In genomic region chr2:156067916-156068315, GRCm38 (mm10) we compare ENCODE assay signal across 26 mouse cellular contexts. TPM values are rescaled to one million over a fixed set of nuclear protein-coding genes. Genes with fewer than 3 reads are reported as not detected.
DNase-seq lines count a peak whose midpoint lies in the region; ATAC-seq and TF ChIP-seq lines count a peak whose summit lies in the region.
"Had no signal": no experiment of that assay in that cellular context is flagged by ENCODE, and none has a peak within 500 bp of the region (broad histone marks: within the 10 kb centered on the region; RNA-seq: fewer than 3 reads in every experiment).

No protein-coding gene starts in this region.

- no peaks in the 10 kb centered on the region for H3K27me3 ChIP-seq in kidney, embryonic 14.5 days (ENCODE audit: control insufficient read depth, insufficient read depth, low read length)
- H3K27me3 ChIP-seq in intestine, postnatal 0 days (replicated peaks; ENCODE audit: control insufficient read depth, insufficient read depth, low read length), result no peaks in the 10 kb centered on the region
- H3K27me3 ChIP-seq: hindbrain, embryonic 13.5 days; intestine, embryonic 15.5 days; limb, embryonic 12.5 days had no signal

- no peak for TF ChIP-seq CTCF in intestine, postnatal 0 days (IDR thresholded peaks at IDR 0.05; ENCODE audit: low read depth)

- H3K27ac ChIP-seq in kidney, embryonic 14.5 days (ENCODE audit: low read depth, low read length), result no peak overlapping the region
- no peak overlapping the region for H3K27ac ChIP-seq in intestine, postnatal 0 days (ENCODE audit: low read depth, low read length)
- H3K27ac ChIP-seq: hindbrain, embryonic 13.5 days; intestine, embryonic 15.5 days; limb, embryonic 12.5 days; liver, embryonic 15.5 days had no signal

- DNase-seq in adrenal gland, postnatal 14 days, result peak; percentile 19
- DNase-seq in adrenal gland, adult 18-20 months (ENCODE audit: low spot score in 2 of 2), result no peak
- DNase-seq in kidney, postnatal 36 days, result peak; percentile 26 to 64
- DNase-seq in brain, adult 2 months (ENCODE audit: low read depth, low spot score), result peak; percentile 65
- peak; percentile 80 for DNase-seq in cerebellum, adult 9-11 months
- no peak for DNase-seq in frontal cortex, postnatal 25 days (ENCODE audit: low spot score in 2 of 2)
- DNase-seq: adrenal gland, adult 2 months; gastrocnemius, postnatal 10 days; lung, postnatal 14 days; right cerebral cortex, adult 18-20 months; thymus, postnatal 25 days had no signal

- no peak overlapping the region for H3K9ac ChIP-seq in kidney, embryonic 14.5 days (ENCODE audit: low read depth, low read length)
- H3K9ac ChIP-seq in intestine, postnatal 0 days (ENCODE audit: low read depth, low read length), result no peak overlapping the region
- H3K9ac ChIP-seq: hindbrain, embryonic 13.5 days; intestine, embryonic 15.5 days; limb, embryonic 12.5 days; liver, embryonic 15.5 days had no signal

- H3K4me1 ChIP-seq in kidney, embryonic 14.5 days (ENCODE audit: control insufficient read depth, insufficient read depth, low read length), result no peaks in the 10 kb centered on the region
- H3K4me1 ChIP-seq in intestine, postnatal 0 days (replicated peaks; ENCODE audit: control insufficient read depth, insufficient read depth, low read length), result no peaks in the 10 kb centered on the region; the same call in 1 of the 2 replicates

- H3K4me3 ChIP-seq in kidney, embryonic 14.5 days (ENCODE audit: low read length), result no peak overlapping the region
- H3K4me3 ChIP-seq in intestine, postnatal 0 days (ENCODE audit: low read depth, low read length), result no peak overlapping the region
- H3K4me3 ChIP-seq: erythroblast, embryonic 14.5 days; hindbrain, embryonic 13.5 days; intestine, embryonic 15.5 days; limb, embryonic 12.5 days; liver, embryonic 15.5 days; megakaryocyte, embryonic 14.5 days had no signal

- no peak for ATAC-seq in kidney, embryonic 14.5 days (ENCODE audit: low FRiP score, low TSS enrichment)
- ATAC-seq in intestine, postnatal 0 days, result no peak
- ATAC-seq: forebrain, embryonic 16.5 days; intestine, embryonic 15.5 days; midbrain, embryonic 16.5 days had no signal

- no peak overlapping the region for H3K4me2 ChIP-seq in kidney, embryonic 14.5 days (replicated peaks; ENCODE audit: low read depth, low read length)
- no peak overlapping the region for H3K4me2 ChIP-seq in intestine, postnatal 0 days (replicated peaks; ENCODE audit: low read depth)
- H3K4me2 ChIP-seq: hindbrain, embryonic 13.5 days; intestine, embryonic 15.5 days; limb, embryonic 12.5 days; liver, embryonic 15.5 days had no signal

- no peaks in the 10 kb centered on the region for H3K9me3 ChIP-seq in kidney, embryonic 14.5 days (ENCODE audit: control insufficient read depth, low read length)
- no peaks in the 10 kb centered on the region for H3K9me3 ChIP-seq in intestine, postnatal 0 days (ENCODE audit: control insufficient read depth)
- H3K9me3 ChIP-seq: hindbrain, embryonic 13.5 days; intestine, embryonic 15.5 days; limb, embryonic 12.5 days; liver, embryonic 15.5 days had no signal

- 91% methylated on average over 10 of the region's 10 CpGs for WGBS in kidney, embryonic 14.5 days
- WGBS in intestine, postnatal 0 days, result 90% methylated on average over 10 of the region's 10 CpGs

- H3K36me3 ChIP-seq in kidney, embryonic 14.5 days (ENCODE audit: control insufficient read depth, insufficient read depth, low read length), result peaks cover 37% of the 10 kb centered on the region
- peaks cover 21% of the 10 kb centered on the region; the same call in 1 of the 2 replicates for H3K36me3 ChIP-seq in intestine, postnatal 0 days (ENCODE audit: control insufficient read depth, insufficient read depth)

RNA-seq across cellular contexts. Expression of gene Spag4, which starts 2.9 kb away (rescaled TPM):
- 4.2 and 6.0 TPM in 2 replicates for total RNA-seq in adrenal gland, postnatal 14 days (2021)
- 1 to 10 TPM; 4.2 to 9.3 TPM for total RNA-seq in adrenal gland, adult 18-20 months (2021)
- 2.3 and 3.1 TPM in 2 replicates for polyA plus RNA-seq in kidney, embryonic 14.5 days (2014; fragmentation: Nextera tagmentation; extraction: Ambion mirVana)
- polyA plus RNA-seq in intestine, postnatal 0 days (2015; fragmentation: Nextera tagmentation; extraction: Ambion mirVana), result 0.21 and 0.69 TPM in 2 replicates

RNA-seq across cellular contexts. Expression of gene Fer1l4, which starts 15.2 kb away (rescaled TPM):
- total RNA-seq in adrenal gland, postnatal 14 days (2021), result not detected in 2 replicates
- not detected for total RNA-seq in adrenal gland, adult 18-20 months (2021)
- polyA plus RNA-seq in kidney, embryonic 14.5 days (2014; fragmentation: Nextera tagmentation; extraction: Ambion mirVana), result 0.16 and 0.17 TPM in 2 replicates
- 0.10 and 0.18 TPM in 2 replicates for polyA plus RNA-seq in intestine, postnatal 0 days (2015; fragmentation: Nextera tagmentation; extraction: Ambion mirVana)
- total RNA-seq: adrenal gland, adult 2 months; common myeloid progenitor, adult 5-6 weeks; gastrocnemius, postnatal 10 days; heart, adult 8-10 months; layer of hippocampus, adult 8-10 months; left cerebral cortex, adult 18-20 months had no signal
- polyA plus RNA-seq: adrenal gland, adult 2 months; erythroblast, embryonic 14.5 days; forebrain, embryonic 16.5 days; heart, postnatal 0 days; hindbrain, embryonic 13.5 days; limb, embryonic 12.5 days; liver, embryonic 15.5 days; midbrain, embryonic 16.5 days had no signal

RNA-seq across cellular contexts. Expression of gene Cpne1, which starts 43.8 kb away (rescaled TPM):
- total RNA-seq in adrenal gland, postnatal 14 days (2021), result 42.4 and 48.1 TPM in 2 replicates
- total RNA-seq in adrenal gland, adult 18-20 months (2021), result 10 to 100 TPM; 36.1 to 37.2 TPM
- 39.6 and 57.5 TPM in 2 replicates for polyA plus RNA-seq in kidney, embryonic 14.5 days (2014; fragmentation: Nextera tagmentation; extraction: Ambion mirVana)
- 17.3 and 19.0 TPM in 2 replicates for polyA plus RNA-seq in intestine, postnatal 0 days (2015; fragmentation: Nextera tagmentation; extraction: Ambion mirVana)

RNA-seq across cellular contexts. Expression of gene Rbm12, which starts 43.9 kb away (rescaled TPM):
- 30.4 and 32.4 TPM in 2 replicates for total RNA-seq in adrenal gland, postnatal 14 days (2021)
- 10 to 100 TPM; 22.1 to 29.7 TPM for total RNA-seq in adrenal gland, adult 18-20 months (2021)
- 15.5 and 37.2 TPM in 2 replicates for polyA plus RNA-seq in kidney, embryonic 14.5 days (2014; fragmentation: Nextera tagmentation; extraction: Ambion mirVana)
- polyA plus RNA-seq in intestine, postnatal 0 days (2015; fragmentation: Nextera tagmentation; extraction: Ambion mirVana), result 8.6 and 9.3 TPM in 2 replicates

RNA-seq across cellular contexts. Expression of gene Gm28036, which starts 59.0 kb away (rescaled TPM):
- total RNA-seq in adrenal gland, postnatal 14 days (2021), result 18.3 and 23.2 TPM in 2 replicates
- total RNA-seq in adrenal gland, adult 18-20 months (2021), result 10 to 100 TPM; 25.4 to 28.6 TPM
- 3.4 and 13.2 TPM in 2 replicates for polyA plus RNA-seq in kidney, embryonic 14.5 days (2014; fragmentation: Nextera tagmentation; extraction: Ambion mirVana)
- 1.5 TPM in 2 replicates for polyA plus RNA-seq in intestine, postnatal 0 days (2015; fragmentation: Nextera tagmentation; extraction: Ambion mirVana)
- polyA plus RNA-seq: erythroblast, embryonic 14.5 days had no signal

Comparison
In these comparisons a context has a peak if more than half of its experiments do, and no peak if none do; other contexts are left out.
1. DNase-seq: peak in adrenal gland, postnatal 14 days (single experiment), kidney, postnatal 36 days (2 of 2), brain, adult 2 months (single experiment) and cerebellum, adult 9-11 months (single experiment); none in adrenal gland, adult 18-20 months (0 of 2) and frontal cortex, postnatal 25 days (0 of 2).